Mouse (Mus musculus) left cerebral cortex, postnatal 4 days (tissue): ENCODE results near the gene Phospho1. TPM values are rescaled to one million over a fixed set of nuclear protein-coding genes. Genes with fewer than 3 reads are reported as not detected.

Source experiments
- DNase-seq: peaks from one replicate; pipeline ENCODE4 v3.0.0-alpha.2; 2022
- intact Hi-C: fragments of 180-260 bp; cut with DNase I; formaldehyde crosslinking; loops from one replicate; pipeline ENCODE4 v1.15.1; 2025
- total RNA-seq, 2 experiments: library from RNA; stranded (reverse); gene quantifications; 2 replicates each; pipeline ENCODE4 v1.2.3; 2021

Phospho1 gene
- total RNA-seq, 2 experiments from 2014 or later: 2.4 to 3.1 TPM

DNA sequence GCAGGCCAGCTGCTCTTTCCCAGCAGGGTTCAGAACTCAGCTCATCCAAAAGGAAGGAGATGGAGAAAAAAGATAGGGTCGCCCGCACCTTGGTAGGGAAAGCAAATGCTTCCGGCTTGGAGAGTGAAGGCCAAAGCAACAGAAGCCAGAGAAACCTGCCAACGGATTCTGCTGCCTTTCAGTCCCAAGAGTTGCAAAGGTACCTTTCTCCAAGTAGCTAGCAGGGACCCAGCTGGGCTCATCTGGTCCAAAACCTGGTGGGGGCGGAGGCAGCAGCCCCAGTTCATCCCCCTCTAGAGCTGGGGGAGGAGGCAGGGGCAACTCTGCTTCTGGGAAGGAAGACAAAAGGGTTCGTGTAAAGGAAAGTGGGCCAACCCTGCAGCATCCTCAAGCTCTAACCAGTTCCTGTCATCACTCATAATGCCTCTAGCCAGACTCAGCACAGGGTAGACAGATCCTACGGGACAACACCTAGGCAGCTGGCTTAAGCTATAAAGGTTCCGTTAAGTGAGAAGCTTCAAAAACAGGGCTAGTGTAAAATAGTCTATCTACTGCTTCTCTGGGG is 8.8 kb downstream of the Phospho1 start:
- DNase-seq: no peak
- intact Hi-C loops: no loop called here

DNA sequence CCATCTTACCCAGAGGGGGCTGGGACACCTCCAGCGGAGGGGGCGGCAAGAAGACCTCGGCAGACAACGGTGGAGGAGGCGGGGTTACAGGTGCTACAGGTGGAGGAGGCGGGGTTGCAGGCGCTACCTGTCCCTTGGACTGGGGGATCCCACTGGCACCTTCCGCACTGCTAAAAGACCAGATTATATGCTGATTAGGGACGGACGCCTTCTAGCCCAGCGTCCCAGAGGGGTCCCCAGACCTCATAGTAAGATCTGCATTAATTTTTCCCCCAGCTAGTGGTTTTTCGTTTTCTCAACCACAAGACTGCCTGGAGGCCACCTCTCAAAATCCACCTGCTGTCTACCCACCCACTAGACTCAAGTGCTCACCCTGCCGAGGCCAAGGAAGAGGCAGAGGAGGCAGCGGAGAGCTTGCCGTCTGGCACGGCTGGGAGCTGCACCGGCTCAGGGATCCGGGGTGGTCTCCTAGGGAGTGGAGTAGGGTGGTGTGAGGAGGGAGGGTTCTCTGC is 9.4 kb downstream of the Phospho1 start:
- no peak for DNase-seq
- intact Hi-C loops: no loop called here

DNA sequence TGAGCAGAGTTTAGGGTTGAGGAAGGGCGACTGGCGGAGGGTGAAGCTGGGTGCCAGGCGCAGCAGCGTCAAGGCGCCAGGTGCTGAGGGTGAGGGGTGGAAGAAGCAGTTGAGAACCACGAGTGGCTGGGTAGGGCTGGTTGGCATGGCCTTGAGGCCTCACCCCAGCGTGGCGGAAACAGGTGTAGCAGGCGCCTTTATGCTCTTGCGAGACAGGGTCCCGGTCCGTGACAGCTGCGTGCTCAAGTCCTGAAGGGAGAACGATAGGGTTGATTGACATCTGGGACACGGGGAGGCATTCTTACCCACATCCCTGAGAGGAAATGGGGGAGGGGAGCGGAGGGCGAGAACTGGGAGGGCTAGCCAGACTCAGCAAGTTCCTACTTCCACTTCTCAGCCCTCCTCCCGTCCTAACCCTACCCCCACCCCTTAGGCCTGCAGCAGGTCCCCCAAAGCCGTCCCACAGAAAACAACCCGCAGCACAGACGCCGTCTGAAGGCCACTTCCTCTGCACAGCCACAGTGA is 9.9 kb downstream of the Phospho1 start:
- DNase-seq: no peak
- intact Hi-C loops: no loop called here

DNA sequence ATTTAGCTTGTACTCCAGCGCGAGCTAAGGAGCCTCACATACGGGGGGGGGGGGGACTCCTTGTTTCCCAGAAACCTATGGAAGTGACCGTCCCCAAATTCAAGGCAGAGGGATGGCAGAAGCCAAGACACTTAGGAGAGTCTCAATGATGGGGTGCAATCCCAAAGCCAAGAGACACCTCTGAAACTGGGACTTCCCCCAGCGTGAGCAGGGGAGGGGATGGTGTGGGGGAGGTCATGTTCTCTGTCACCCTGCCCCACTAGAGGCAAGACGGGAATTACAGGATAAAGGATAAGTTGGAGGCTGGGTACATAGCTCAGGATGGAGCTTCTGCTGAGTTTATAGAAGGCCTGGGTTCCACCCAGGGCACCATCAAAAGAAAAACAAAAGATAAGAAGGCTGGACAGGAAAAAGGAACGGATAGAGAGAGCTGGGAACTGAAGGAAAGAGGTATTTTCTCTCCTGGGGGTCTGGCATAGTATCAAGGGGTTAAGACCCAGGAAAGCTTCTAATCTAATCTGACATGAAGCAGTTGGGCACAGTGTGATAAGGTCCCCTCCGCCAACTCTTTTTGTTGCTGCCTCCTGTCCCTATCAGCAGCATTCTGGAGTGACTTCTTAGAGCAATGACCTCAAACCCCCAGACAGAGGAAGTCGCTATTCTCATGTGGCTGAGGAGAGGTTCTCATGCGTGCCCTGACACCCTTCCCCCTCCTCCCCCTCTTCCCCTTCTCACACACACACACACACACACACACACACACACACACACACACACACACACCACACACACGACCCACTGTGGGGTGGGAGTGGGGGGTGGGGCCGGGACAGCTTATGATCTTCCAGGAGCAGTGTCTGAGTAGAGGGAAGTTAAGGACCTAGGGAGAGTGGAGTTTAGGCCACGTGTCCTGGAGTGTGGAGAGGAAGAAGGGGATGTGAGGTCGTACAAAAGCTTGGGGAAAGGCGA is 10.7 kb downstream of the Phospho1 start:
- DNase-seq: no peak
- intact Hi-C loops: no loop called here

DNA sequence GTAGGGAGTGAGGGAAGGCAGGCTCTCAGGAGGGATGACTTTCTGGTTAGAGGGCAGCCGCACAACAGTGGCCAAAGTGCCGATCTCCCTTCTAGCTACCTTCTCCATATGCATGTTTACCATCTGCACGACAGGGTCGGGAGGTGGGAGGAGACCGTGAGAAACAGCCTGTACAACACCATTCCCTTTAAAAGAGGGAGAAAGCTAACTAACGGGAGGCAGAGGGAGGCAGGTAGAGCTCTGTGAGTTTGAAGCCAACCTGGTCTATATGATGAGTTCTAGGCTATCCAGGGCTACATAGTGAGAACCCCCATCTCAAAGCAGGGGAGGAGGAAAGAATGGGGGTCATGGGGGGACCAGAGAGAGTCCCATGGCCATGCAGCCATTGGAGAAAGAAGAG is 11.5 kb downstream of the Phospho1 start:
- intact Hi-C loops: no loop called here
- no peak for DNase-seq

DNA sequence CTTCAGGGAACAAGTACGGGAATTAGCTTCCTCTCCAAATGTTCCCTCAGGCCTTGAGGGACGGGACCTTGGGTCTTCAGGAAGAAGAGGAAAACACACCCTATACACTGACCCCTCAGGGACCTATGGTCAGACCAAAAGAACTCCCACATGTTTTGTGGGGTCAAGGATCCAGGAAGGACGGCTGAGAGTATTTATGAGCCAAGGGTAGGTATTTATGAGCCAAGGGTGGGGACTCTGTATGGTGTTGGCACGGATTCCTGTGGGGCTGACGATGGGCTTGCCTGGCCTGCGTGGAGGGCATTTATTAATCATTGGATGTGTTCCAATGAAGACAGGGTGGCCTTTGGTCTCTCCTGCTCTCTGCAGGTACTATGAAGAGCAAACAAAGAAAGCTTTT is 12.1 kb downstream of the Phospho1 start:
- DNase-seq: no peak
- intact Hi-C loops: no loop called here

DNA sequence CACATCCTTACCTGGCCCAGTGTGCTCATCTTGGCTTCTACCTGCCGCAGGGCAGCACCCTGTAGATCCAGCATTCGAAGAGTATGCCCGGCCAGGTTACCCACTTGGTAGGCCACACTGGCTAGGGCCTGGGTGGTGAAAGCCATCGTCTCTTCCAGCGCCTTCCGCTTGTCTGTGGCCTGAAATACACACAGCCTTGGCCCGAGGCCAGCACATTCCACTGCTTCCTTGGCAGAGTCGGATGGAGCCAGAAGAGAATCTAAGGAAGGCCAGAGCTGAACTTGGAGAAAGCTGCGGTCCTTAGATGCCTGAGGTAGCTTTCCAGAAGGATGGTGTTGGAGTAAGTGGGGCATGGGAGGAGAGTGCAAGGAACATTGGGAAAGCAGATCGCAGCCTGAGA is 12.8 kb downstream of the Phospho1 start, which contains the start of gene Gngt2:
TSS of gene Gngt2 (plus strand) at position 158 of the 400 bp plus-strand sequence.
- intact Hi-C loops: no loop called here
- peak; percentile 63 for DNase-seq

DNA sequence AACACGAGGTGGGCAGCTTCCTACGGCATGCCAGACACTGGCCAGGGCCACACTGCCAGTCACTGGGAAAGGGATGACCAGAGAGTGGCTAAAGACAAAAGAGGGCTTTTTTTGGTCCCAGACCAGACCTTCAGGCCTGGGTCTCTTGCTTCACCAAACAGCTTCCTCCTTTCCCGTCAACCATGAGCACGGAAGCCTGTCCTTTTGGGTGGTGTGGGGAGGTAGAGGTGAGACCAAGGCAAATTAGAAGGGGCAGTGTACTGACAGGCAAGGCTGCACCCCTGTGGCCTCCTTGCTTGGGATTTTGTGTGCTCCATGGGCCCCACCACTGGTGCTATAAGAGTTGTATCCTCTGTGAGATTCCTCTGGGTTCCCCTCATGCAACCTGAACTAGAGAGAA is 14.3 kb downstream of the Phospho1 start:
- intact Hi-C loops: no loop called here
- no peak for DNase-seq

DNA sequence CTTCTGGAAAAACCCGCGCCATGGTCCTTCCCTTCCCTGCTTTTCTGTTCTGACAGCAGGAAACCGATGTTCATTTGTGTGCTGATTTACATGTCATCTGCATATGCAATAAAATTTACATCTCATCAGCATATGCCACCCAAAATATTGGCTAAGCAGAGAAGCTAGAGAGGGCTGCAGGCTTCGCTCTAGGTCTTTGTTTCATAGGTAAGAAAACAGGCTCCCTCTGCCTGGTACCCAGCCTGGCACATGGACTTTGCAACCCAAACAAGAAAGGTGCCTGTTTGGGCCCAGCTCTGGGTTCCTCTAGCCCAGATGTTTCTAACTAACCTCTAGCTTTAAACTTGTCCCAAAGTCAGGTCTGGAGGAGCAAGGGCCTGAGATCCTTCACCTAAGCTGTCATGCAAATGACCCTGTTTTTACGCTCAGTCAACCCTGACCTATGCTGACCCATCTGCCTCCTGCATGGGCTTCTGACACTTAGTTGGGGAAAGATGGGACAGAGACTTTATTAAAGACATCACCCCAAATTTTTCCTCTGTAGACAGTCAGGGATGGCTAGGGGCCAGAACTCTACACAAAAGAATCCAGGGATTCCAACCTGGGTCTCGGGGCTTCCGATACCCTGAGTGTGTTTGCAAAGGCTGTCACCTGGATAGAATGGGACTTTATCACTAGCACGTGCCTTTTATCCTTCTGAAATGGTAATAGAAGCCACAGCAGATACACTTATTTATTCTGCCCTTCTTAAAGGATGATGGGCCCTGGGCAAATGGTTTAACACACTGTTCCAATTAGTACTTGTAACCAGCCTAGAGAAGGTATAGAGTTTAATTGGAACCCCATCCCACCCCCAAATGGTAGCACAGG is 14.9 kb downstream of the Phospho1 start:
- no peak for DNase-seq
- intact Hi-C loops: no loop called here

DNA sequence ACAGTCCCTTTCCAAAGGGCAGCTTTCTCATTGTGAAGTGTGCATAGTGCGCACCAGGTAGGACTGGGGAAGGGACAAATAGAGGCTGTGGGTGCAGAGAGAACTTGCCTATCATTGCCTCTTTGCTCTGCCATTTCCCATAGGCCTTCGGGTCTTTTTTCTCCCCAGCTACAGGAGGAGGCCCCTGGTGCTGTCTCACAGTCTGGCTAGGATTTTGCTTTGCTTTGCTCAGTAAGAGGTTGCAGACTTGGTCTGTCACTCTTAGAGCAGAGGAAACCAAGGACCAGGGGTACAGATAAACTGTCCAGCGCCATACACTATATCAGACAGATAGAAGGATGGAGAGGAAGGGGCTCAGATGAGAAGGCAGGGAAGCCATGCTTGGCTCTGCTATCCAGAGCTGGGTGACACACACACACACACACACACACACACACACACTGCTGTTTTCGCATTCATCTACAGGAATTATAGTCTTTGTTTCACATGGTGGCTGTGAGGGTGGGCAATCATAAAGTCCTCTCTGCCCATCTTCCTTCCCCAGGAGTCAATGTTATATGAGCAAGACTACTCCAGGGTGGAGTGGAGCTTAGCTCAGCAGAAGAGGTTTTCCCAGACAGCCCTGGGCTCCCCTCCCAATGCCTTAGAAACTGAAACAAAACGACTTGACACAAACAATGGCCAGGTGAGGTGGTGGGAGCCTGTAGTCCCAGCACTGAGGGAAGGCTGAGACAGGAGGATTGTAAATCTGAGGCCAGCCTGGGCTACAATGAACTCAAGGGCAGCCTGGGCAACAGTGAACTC is 16.6 kb downstream of the Phospho1 start:
- no peak for DNase-seq
- intact Hi-C loops: no loop called here

DNA sequence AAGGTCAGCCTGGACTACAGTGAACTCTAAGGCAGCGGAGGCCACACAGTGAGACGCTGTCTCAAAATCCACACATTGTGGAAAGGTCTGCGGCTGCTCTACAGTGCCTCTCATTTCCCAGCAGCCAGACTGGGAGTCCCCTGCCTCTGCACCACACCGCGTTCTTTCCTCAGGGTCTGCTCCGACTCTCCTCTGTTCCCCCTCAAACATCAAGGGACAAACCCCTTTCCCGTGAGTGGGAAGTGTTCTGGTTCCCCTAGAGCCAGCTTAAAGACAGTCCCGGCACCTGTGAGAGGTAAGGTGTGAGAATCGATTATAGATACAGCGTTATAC is 17.2 kb downstream of the Phospho1 start:
- intact Hi-C loops: no loop called here
- DNase-seq: no peak

DNA sequence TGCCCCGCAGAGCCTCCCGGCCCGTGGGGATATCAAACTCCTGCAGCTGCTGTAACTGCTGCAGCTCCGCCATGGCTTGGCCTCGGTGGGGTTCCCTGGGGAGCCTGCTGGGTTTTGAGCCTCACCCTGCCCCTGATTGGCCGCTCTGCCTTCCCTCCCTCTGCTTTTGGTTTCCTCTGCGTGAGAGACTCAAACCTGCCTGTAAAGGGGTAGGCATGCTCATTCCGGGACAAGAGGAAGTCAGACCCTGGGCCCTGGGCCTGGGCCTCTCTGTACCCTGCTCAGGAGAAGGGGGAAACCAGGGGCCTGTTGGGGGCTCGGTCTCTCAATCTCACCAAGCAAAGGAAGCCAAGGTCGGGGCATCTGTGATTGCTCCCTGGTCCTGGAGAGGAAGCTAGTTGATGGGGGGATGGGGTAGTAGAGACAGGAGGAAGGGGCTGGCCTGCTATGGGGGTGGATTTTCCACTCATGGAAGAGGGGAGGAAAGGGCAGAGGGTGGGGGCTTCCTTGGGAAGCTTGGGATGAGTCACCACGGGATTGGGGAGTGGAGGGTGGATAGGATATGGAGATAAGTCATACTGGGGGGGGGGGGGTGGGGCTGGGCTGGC is 17.9 kb downstream of the Phospho1 start, which contains the start of gene Abi3:
TSS of gene Abi3 (minus strand) at position 403 of the 608 bp plus-strand sequence.
- intact Hi-C loops: no loop called here

DNA sequence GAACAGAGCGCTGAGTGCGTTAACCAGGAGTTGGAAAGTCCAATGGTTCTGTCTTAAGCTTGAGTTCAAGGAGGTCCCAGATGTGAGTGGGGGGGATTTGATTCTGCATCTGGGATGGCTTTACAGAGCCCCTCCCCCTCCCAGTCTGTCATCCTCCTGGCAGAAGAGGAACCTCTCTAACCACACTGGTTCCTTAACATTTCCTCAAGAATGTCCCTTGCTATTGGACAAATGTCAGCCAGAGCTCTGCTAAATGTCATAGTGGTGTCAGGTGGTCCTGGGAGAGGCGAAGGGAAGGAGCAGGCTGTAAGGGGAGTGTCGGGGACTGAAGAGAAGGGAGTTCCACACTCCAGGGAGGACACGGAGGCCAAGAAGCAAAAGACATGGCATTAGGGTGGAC is 18.7 kb downstream of the Phospho1 start:
- intact Hi-C loops: no loop called here
- DNase-seq: no peak

More for the DNA sequence above, 17.9 kb downstream of the Phospho1 start, which contains the start of gene Abi3:
- no peak for DNase-seq

DNA sequence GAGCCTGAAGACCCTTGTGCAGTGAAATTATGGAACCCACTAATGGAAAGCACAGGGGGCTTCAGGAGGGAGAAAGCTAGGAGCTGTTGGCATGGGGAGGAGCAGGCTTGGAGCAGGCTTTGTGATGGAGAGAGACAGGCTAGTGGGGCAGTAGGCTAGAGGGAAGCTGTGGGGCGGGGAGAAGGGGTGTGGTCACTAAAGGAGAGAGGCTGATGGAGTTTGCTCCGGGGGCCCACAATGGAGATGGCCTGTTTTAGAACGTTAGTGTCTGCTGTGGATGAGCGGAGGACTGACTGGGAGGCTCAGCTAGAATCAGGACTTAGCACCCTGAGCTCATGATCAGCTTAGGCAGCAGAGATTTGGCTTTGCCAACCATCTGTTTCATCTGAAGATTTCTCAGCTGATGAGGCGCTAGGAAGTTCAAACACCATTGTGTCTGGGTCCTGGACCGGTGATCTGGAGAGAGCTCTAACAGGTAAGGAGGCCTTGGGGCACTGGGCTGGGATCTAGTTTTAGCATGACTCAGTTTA is 19.2 kb downstream of the Phospho1 start:
- intact Hi-C loops: no loop called here
- DNase-seq: no peak

DNA sequence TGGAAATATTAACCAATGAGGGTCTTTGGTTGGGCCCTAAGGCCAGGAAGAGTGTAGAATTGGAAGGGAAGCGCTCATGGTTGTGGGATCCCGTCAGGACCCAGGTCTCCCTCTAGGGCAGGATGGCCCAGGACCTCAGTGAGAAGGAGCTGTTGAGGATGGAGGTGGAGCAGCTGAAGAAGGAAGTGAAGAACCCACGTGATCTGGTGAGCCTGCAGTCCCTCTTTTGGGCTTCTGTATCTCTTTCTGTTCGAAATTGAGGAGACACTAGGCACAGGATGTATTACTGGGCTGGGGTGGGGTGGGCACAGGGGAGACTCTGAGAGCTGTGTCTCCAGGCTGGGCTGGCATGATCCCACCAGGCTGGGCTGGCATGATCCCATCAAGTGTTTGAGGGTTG is 20.6 kb downstream of the Phospho1 start:
- intact Hi-C loops: no loop called here
- DNase-seq: no peak

DNA sequence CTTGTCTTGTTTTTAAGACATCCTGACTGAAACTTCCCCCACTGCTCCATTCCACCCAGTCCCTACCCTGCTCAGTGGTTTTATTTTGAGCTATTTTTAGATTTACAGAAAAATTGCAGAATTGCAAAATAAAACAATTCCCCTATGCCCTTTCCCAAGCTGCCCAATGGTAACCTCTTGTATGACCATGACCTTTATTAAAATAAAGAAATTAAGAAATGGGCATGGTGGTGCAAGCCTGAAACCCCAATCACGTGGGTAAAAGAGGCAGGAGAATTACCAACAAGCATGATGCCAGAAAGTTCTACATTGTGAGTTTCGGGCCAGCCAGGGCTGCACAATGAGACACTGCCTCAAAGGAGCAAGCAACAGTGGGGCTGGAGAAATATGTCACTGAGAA is 26.6 kb downstream of the Phospho1 start:
- intact Hi-C loops: no loop called here
- no peak for DNase-seq

DNA sequence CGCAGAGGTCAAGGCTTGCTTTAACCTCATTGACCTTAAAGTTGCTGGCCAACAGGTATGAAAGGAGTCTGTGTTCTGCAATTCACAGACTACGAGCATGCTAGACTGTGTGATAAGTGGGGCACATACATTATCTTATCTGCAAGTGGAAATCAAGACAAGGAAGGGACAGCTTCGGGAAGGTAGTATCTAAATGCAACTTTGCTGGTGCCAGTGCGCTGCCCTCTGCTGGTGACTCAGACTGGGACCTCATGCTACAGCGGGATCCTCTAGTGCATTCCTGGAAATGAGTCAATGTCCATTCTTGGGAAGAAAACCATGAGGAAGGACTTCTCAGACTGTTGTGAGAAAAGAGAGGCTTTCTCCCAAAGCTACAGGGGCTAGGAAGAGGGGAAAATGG is 29.4 kb downstream of the Phospho1 start:
- peak; percentile 57 for DNase-seq
- intact Hi-C loops: no loop called here

DNA sequence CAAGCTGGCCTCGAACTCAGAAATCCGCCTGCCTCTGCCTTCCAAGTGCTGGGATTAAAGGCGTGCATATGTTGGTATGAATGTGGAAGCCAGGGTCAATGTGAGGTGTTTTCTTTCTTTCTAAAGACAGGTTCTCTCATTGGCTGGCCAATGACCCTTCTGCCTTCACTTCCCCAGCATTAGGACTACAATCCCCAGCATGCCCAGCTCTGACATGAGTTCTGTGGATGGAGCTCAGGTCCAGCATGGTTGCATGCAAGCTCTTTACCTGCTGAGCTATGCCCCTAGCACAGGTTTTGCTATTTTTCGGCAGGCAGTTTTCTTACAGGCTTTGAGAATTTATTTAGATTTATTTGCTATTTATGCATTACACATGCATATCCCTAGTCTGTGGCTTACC is 33.0 kb downstream of the Phospho1 start:
- intact Hi-C loops: loop anchor here (2.0 kb wide), 1 partner anchor 31 kb away; no protein-coding TSS in a partner anchor
- no peak for DNase-seq
